Mouse (Mus musculus) liver, adult (tissue): Measurements from ENCODE around the gene Myt1l.

Source experiments
- GATA4 ChIP-seq: IDR thresholded peaks from 2 replicates; pipeline ENCODE4 v1.6.1; 2014; ENCODE audit warnings: mild to moderate bottlenecking, low read length; ENCODE audit not compliant: insufficient replicate concordance

Myt1l gene

GRCm38 (mm10) chr12:29627956-29628750, 100.0 kb downstream of the Myt1l start:
- no peak for TF ChIP-seq GATA4

GRCm38 (mm10) chr12:29629875-29630538, 101.8 kb downstream of the Myt1l start:
- TF ChIP-seq GATA4: no peak

GRCm38 (mm10) chr12:29634509-29634908, 106.3 kb downstream of the Myt1l start:
- TF ChIP-seq GATA4: no peak

- no peak for TF ChIP-seq GATA4
Measured at GRCm38 (mm10) chr12:29639543-29640196, 111.5 kb downstream of the Myt1l start.

GRCm38 (mm10) chr12:29640201-29640600, 112.0 kb downstream of the Myt1l start:
- TF ChIP-seq GATA4: no peak

- TF ChIP-seq GATA4: no peak
Measured at GRCm38 (mm10) chr12:29642915-29643314, 114.7 kb downstream of the Myt1l start.

GRCm38 (mm10) chr12:29644091-29644490, 115.9 kb downstream of the Myt1l start:
- TF ChIP-seq GATA4: no peak

- no peak for TF ChIP-seq GATA4
Measured at GRCm38 (mm10) chr12:29644721-29645120, 116.5 kb downstream of the Myt1l start.

GRCm38 (mm10) chr12:29649510-29650152, 121.4 kb downstream of the Myt1l start:
- no peak for TF ChIP-seq GATA4

GRCm38 (mm10) chr12:29652516-29652915, 124.3 kb downstream of the Myt1l start:
- TF ChIP-seq GATA4: 0 out of 2 replicates have a peak, but pooled peaks have one; percentile 25

- no peak for TF ChIP-seq GATA4
Measured at GRCm38 (mm10) chr12:29655197-29655632, 127.0 kb downstream of the Myt1l start.

- no peak for TF ChIP-seq GATA4
Measured at GRCm38 (mm10) chr12:29655673-29656072, 127.5 kb downstream of the Myt1l start.

- no peak for TF ChIP-seq GATA4
Measured at GRCm38 (mm10) chr12:29657061-29657460, 128.9 kb downstream of the Myt1l start.

- no peak for TF ChIP-seq GATA4
Measured at GRCm38 (mm10) chr12:29657870-29658269, 129.7 kb downstream of the Myt1l start.

- TF ChIP-seq GATA4: no peak
Measured at GRCm38 (mm10) chr12:29671984-29672383, 143.8 kb downstream of the Myt1l start.
